Mouse (Mus musculus): ENCODE results near the gene Riox1. TPM values are rescaled to one million over a fixed set of nuclear protein-coding genes. Genes with fewer than 3 reads are reported as not detected.
A peak's percentile ranks its signal among the peaks of the same experiment; 100 is the strongest.

Riox1 gene
- polyA plus RNA-seq, 1 experiment, result 0.49 TPM

GRCm38 (mm10) chr12:83941938-83942337 is 8.5 kb upstream of the Riox1 start:
- peaks cover 29% of the 10 kb centered on the region for H3K4me1 ChIP-seq (ENCODE audit: control insufficient read depth)
- no peak for TF ChIP-seq GATA1 (IDR thresholded peaks at IDR 0.05; ENCODE audit: low read length)
- no peak for TF ChIP-seq TAL1 (IDR thresholded peaks at IDR 0.05; ENCODE audit: low read length)
- H3K4me3 ChIP-seq (replicated peaks), result no peak overlapping the region

GRCm38 (mm10) chr12:83947260-83947811 is 3.1 kb upstream of the Riox1 start:
- H3K9me3 ChIP-seq (ENCODE audit: control insufficient read depth, low read length), result no peaks in the 10 kb centered on the region
- TF ChIP-seq GATA1 (IDR thresholded peaks at IDR 0.05; ENCODE audit: low read length), result no peak
- no peak for TF ChIP-seq TAL1 (IDR thresholded peaks at IDR 0.05; ENCODE audit: low read length)
- peaks cover 5% of the 10 kb centered on the region for H3K36me3 ChIP-seq (ENCODE audit: control insufficient read depth)
- H3K4me3 ChIP-seq (replicated peaks), result no peak overlapping the region
- H3K27me3 ChIP-seq (ENCODE audit: control insufficient read depth), result 0 out of 2 replicates have a peak, but pooled peaks cover 3% of the 10 kb centered on the region
- peaks cover 50% of the 10 kb centered on the region for H3K4me1 ChIP-seq (ENCODE audit: control insufficient read depth)

More at GRCm38 (mm10) chr12:83941938-83942337, 8.5 kb upstream of the Riox1 start:
- Histone ChIP-seq H3K9me3 (ENCODE audit: control insufficient read depth, low read length) (no peaks in the 10 kb centered on the region), H3K27me3 (ENCODE audit: control insufficient read depth) (no peaks in the 10 kb centered on the region), H3K36me3 (ENCODE audit: control insufficient read depth) (no peaks in the 10 kb centered on the region)

GRCm38 (mm10) chr12:83949043-83949442 is 1.4 kb upstream of the Riox1 start:
- peaks cover 61% of the 10 kb centered on the region for H3K4me1 ChIP-seq (ENCODE audit: control insufficient read depth)
- no peak for TF ChIP-seq TAL1 (IDR thresholded peaks at IDR 0.05; ENCODE audit: low read length)
- peak; percentile 55 for TF ChIP-seq GATA1 (IDR thresholded peaks at IDR 0.05; ENCODE audit: low read length)

GRCm38 (mm10) chr12:83949776-83950492 is 474 bp upstream of the Riox1 start:
- Histone ChIP-seq H3K9me3 (ENCODE audit: control insufficient read depth, low read length) (no peaks in the 10 kb centered on the region), H3K4me1 (ENCODE audit: control insufficient read depth) (peaks cover 61% of the 10 kb centered on the region), H3K36me3 (ENCODE audit: control insufficient read depth) (peaks cover 11% of the 10 kb centered on the region), H3K27me3 (ENCODE audit: control insufficient read depth) (0 out of 2 replicates have a peak, but pooled peaks cover 3% of the 10 kb centered on the region), H3K4me3 (replicated peaks) (peak overlapping the region; percentile 85)
- no peak for TF ChIP-seq GATA1 (IDR thresholded peaks at IDR 0.05; ENCODE audit: low read length)
- no peak for TF ChIP-seq TAL1 (IDR thresholded peaks at IDR 0.05; ENCODE audit: low read length)

More at GRCm38 (mm10) chr12:83949043-83949442, 1.4 kb upstream of the Riox1 start:
- Histone ChIP-seq H3K36me3 (ENCODE audit: control insufficient read depth) (peaks cover 11% of the 10 kb centered on the region), H3K4me3 (replicated peaks) (peak overlapping the region; percentile 47), H3K27me3 (ENCODE audit: control insufficient read depth) (0 out of 2 replicates have a peak, but pooled peaks cover 3% of the 10 kb centered on the region), H3K9me3 (ENCODE audit: control insufficient read depth, low read length) (no peaks in the 10 kb centered on the region)

GRCm38 (mm10) chr12:83950840-83951701 is 663 bp downstream of the Riox1 start:
- Histone ChIP-seq H3K36me3 (ENCODE audit: control insufficient read depth) (peaks cover 20% of the 10 kb centered on the region), H3K4me1 (ENCODE audit: control insufficient read depth) (peaks cover 63% of the 10 kb centered on the region), H3K27me3 (ENCODE audit: control insufficient read depth) (0 out of 2 replicates have a peak, but pooled peaks cover 3% of the 10 kb centered on the region), H3K4me3 (replicated peaks) (peak overlapping the region; percentile 85), H3K9me3 (ENCODE audit: control insufficient read depth, low read length) (no peaks in the 10 kb centered on the region)
- TF ChIP-seq TAL1 (IDR thresholded peaks at IDR 0.05; ENCODE audit: low read length) (no peak), GATA1 (IDR thresholded peaks at IDR 0.05; ENCODE audit: low read length) (no peak)

- peaks cover 62% of the 10 kb centered on the region for H3K4me1 ChIP-seq (ENCODE audit: control insufficient read depth)
Measured at GRCm38 (mm10) chr12:83951711-83952575, 1.5 kb downstream of the Riox1 start.

GRCm38 (mm10) chr12:83958278-83958677 is 7.9 kb downstream of the Riox1 start:
- H3K27me3 ChIP-seq (ENCODE audit: control insufficient read depth), result no peaks in the 10 kb centered on the region
- no peak for TF ChIP-seq GATA1 (IDR thresholded peaks at IDR 0.05; ENCODE audit: low read length)
- TF ChIP-seq TAL1 (IDR thresholded peaks at IDR 0.05; ENCODE audit: low read length), result no peak
- H3K9me3 ChIP-seq (ENCODE audit: control insufficient read depth, low read length), result no peaks in the 10 kb centered on the region
- no peak overlapping the region for H3K4me3 ChIP-seq (replicated peaks)
- peaks cover 7% of the 10 kb centered on the region for H3K4me1 ChIP-seq (ENCODE audit: control insufficient read depth)
- peaks cover 15% of the 10 kb centered on the region for H3K36me3 ChIP-seq (ENCODE audit: control insufficient read depth)

More at GRCm38 (mm10) chr12:83951711-83952575, 1.5 kb downstream of the Riox1 start:
- no peaks in the 10 kb centered on the region for H3K9me3 ChIP-seq (ENCODE audit: control insufficient read depth, low read length)
- peak overlapping the region; percentile 85 for H3K4me3 ChIP-seq (replicated peaks)
- H3K27me3 ChIP-seq (ENCODE audit: control insufficient read depth), result 0 out of 2 replicates have a peak, but pooled peaks cover 3% of the 10 kb centered on the region
- TF ChIP-seq TAL1 (IDR thresholded peaks at IDR 0.05; ENCODE audit: low read length) (no peak), GATA1 (IDR thresholded peaks at IDR 0.05; ENCODE audit: low read length) (no peak)
- H3K36me3 ChIP-seq (ENCODE audit: control insufficient read depth), result peaks cover 21% of the 10 kb centered on the region

- no peaks in the 10 kb centered on the region for H3K27me3 ChIP-seq (ENCODE audit: control insufficient read depth)
- no peaks in the 10 kb centered on the region for H3K36me3 ChIP-seq (ENCODE audit: control insufficient read depth)
- TF ChIP-seq TAL1 (IDR thresholded peaks at IDR 0.05; ENCODE audit: low read length), result no peak
- TF ChIP-seq GATA1 (IDR thresholded peaks at IDR 0.05; ENCODE audit: low read length), result no peak
- peaks cover 2% of the 10 kb centered on the region; the same call in 1 of the 2 replicates for H3K4me1 ChIP-seq (ENCODE audit: control insufficient read depth)
- H3K4me3 ChIP-seq (replicated peaks), result no peak overlapping the region
- no peaks in the 10 kb centered on the region for H3K9me3 ChIP-seq (ENCODE audit: control insufficient read depth, low read length)
Measured at GRCm38 (mm10) chr12:83965235-83965634, 14.8 kb downstream of the Riox1 start.

All from erythroblast, embryonic 14.5 days (primary cell).